Mouse (Mus musculus): Measurements from ENCODE around the gene Ywhaq. TPM values are rescaled to one million over a fixed set of nuclear protein-coding genes. Genes with fewer than 3 reads are reported as not detected.

Gene Ywhaq
- polyA plus RNA-seq (2014; fragmentation: Nextera tagmentation; extraction: Ambion mirVana): 785 and 857 TPM in 2 replicates

DNA sequence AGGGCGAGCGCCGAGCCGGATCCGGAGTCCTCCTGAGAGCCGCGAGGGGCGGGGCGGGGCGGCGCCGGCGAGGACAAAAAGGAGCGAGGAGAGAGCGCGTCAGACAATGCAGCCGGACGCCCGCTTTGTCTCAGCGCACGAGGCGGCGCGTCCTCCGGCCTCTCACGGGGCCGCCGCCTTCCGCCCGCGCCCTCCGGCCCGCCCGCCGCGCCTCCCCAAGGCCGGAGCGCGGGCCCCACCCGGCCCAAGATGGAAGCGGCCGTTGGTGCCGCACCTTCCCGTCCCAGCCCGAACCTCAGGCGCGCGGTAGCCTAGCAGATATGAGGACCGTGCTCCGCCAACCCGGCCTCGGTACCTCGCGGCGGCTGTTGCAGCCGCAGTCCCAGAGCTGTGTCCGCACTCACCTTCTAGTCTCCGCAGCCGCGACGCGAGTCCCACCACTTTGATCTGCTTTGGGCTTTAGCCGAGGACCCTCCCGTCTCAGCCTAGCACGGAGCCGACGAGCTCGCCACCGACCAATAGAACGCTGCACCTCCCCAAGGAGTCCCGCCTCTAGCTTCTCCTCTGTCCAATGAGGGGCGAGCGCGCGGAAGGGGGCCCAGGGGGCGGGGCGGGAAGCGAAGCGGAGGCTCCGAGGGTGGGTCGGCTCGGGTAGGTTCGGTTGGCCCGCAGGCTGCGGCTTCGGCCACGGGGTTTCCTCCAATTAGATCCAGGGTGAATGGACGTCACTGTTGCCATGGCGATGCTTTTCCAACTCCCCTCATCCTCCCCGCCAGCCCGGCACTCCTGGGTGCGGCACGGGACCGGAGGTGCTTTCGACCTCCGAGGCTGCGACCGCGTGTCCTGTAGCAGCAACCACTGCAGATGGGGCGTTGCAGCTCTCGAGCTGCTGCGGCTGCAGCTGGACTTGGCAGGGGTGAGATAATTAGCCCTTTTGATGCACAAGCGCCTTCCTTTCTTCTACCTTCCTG, at the start of gene Ywhaq:
TSS of gene Ywhaq (minus strand) at position 538 of the 971 bp plus-strand sequence.
- Histone ChIP-seq H3K9me3 (ENCODE audit: control insufficient read depth, low read length) (peaks cover 4% of the 10 kb centered on the region; the same call in 1 of the 2 replicates), H3K4me2 (replicated peaks; ENCODE audit: low read depth, low read length) (peak within 1 kb of the TSS; percentile 80), H3K9ac (ENCODE audit: low read depth, low read length) (peak within 1 kb of the TSS; percentile 98), H3K4me3 (ENCODE audit: low read length) (peak within 1 kb of the TSS; percentile 92), H3K36me3 (ENCODE audit: control insufficient read depth, insufficient read depth, low read length) (peaks cover 35% of the 10 kb centered on the region), H3K27me3 (ENCODE audit: control insufficient read depth, insufficient read depth, low read length) (no peaks in the 10 kb centered on the region), H3K4me1 (ENCODE audit: control insufficient read depth, insufficient read depth, low read length) (peaks cover 15% of the 10 kb centered on the region; the same call in 1 of the 2 replicates), H3K27ac (ENCODE audit: low read depth, low read length) (peak within 1 kb of the TSS; percentile 100)
- peak; percentile 99 for ATAC-seq (ENCODE audit: low FRiP score, low TSS enrichment)
- whole genome bisulfite sequencing: under 1% methylated on average over 74 of the region's 103 CpGs

DNA sequence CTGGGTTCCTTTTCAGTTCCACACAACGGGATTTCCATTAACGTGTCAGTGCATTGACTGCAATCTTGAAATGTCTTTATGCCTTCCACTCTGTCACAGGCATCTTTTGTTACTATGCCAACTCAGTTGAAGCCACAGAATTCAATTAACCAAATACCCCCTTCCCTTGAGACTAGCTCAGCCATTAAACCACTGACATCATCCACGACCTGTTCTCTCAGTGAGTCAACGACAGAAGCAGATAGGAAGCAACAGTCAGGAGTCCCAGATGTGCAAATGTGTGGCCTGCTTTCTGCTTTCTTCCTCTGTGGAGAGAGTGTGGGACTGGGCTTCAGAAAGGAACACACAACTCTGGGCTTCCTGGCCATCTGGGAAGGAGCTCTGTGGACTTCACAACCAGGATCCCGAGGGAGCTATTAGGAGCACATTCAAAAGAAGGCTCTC, 46.0 kb upstream of the Ywhaq start:
- no peak overlapping the region for H3K9ac ChIP-seq (ENCODE audit: low read depth, low read length)
- no peak overlapping the region for H3K4me3 ChIP-seq (ENCODE audit: low read length)
- ATAC-seq (ENCODE audit: low FRiP score, low TSS enrichment): no peak
- H3K36me3 ChIP-seq (ENCODE audit: control insufficient read depth, insufficient read depth, low read length): no peaks in the 10 kb centered on the region
- no peaks in the 10 kb centered on the region for H3K9me3 ChIP-seq (ENCODE audit: control insufficient read depth, low read length)
- 56% methylated on average over 5 of the region's 5 CpGs for WGBS
- H3K4me2 ChIP-seq (replicated peaks; ENCODE audit: low read depth, low read length): no peak overlapping the region
- H3K4me1 ChIP-seq (ENCODE audit: control insufficient read depth, insufficient read depth, low read length): no peaks in the 10 kb centered on the region
- H3K27me3 ChIP-seq (ENCODE audit: control insufficient read depth, insufficient read depth, low read length): no peaks in the 10 kb centered on the region
- no peak overlapping the region for H3K27ac ChIP-seq (ENCODE audit: low read depth, low read length)

DNA sequence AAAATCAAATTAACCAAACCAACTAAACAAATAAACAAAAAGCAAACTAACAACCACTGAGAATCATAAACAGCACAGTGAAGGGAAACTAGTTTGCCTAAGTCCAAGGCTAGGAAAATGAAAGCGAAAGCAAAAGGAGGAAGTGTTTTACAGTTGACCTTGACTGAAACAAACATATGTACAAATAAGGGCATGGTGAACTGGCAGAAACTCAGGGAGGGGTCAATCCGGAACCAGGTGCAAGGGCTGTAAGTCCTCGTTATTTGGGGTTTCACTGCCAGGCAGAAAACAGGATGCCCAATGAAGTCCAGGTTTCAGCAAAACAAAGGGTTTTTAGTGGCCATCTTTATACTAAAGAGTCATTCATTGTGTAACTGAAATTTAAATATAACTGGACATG, 45.2 kb upstream of the Ywhaq start:
- Histone ChIP-seq H3K9ac (ENCODE audit: low read depth, low read length) (no peak overlapping the region), H3K36me3 (ENCODE audit: control insufficient read depth, insufficient read depth, low read length) (no peaks in the 10 kb centered on the region), H3K27ac (ENCODE audit: low read depth, low read length) (no peak overlapping the region), H3K27me3 (ENCODE audit: control insufficient read depth, insufficient read depth, low read length) (no peaks in the 10 kb centered on the region), H3K4me2 (replicated peaks; ENCODE audit: low read depth, low read length) (no peak overlapping the region), H3K9me3 (ENCODE audit: control insufficient read depth, low read length) (no peaks in the 10 kb centered on the region), H3K4me3 (ENCODE audit: low read length) (no peak overlapping the region), H3K4me1 (ENCODE audit: control insufficient read depth, insufficient read depth, low read length) (no peaks in the 10 kb centered on the region)
- no peak for ATAC-seq (ENCODE audit: low FRiP score, low TSS enrichment)
- 75% methylated on average over 3 of the region's 3 CpGs for WGBS

DNA sequence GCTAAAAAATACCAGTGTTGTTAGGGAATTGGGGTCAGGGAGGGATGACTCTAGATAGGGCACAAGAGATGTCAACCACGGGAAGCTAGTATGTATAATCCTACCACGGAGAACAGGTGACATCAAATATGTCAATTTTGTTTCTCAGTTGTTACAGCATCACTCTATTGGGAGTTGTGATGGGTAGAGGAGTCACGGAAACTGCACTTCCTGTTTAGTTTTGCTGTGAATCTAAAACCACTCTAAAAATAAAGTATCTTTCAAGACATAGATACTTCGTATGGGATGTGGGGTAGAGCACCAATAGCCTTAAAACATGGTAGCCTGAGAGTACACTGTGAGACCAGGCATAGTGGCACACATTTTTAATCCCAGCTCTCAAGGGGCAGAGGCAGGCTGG, 42.2 kb upstream of the Ywhaq start:
- ATAC-seq (ENCODE audit: low FRiP score, low TSS enrichment): no peak
- no peaks in the 10 kb centered on the region for H3K9me3 ChIP-seq (ENCODE audit: control insufficient read depth, low read length)

DNA sequence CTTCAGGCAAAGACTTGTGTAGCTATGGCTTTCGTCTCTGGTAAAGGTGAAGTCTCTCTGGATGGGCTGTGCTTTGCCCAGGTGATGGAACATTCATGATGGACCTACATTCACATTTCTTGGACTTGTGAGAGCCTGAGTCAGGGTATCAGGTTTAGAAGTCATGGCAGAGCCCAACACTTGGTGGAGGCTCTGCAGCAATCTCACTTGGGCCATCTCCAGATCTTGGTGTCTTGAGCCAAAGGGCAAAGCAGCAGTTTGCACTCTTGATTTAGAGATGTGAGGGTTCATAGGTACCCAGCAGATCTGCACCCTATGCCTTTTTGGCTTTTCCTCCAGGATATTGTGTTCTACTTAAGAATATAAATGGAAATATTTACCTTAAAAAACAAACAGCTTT, 38.6 kb upstream of the Ywhaq start:
- no peak for ATAC-seq (ENCODE audit: low FRiP score, low TSS enrichment)
- no peak overlapping the region for H3K9ac ChIP-seq (ENCODE audit: low read depth, low read length)

More for the DNA sequence above, 42.2 kb upstream of the Ywhaq start:
- no peak overlapping the region for H3K4me3 ChIP-seq (ENCODE audit: low read length)
- no peaks in the 10 kb centered on the region for H3K27me3 ChIP-seq (ENCODE audit: control insufficient read depth, insufficient read depth, low read length)
- H3K27ac ChIP-seq (ENCODE audit: low read depth, low read length): no peak overlapping the region
- no peaks in the 10 kb centered on the region for H3K4me1 ChIP-seq (ENCODE audit: control insufficient read depth, insufficient read depth, low read length)
- no peak overlapping the region for H3K9ac ChIP-seq (ENCODE audit: low read depth, low read length)
- H3K36me3 ChIP-seq (ENCODE audit: control insufficient read depth, insufficient read depth, low read length): no peaks in the 10 kb centered on the region
- H3K4me2 ChIP-seq (replicated peaks; ENCODE audit: low read depth, low read length): no peak overlapping the region
- 85% methylated on average over 4 of the region's 4 CpGs for WGBS

DNA sequence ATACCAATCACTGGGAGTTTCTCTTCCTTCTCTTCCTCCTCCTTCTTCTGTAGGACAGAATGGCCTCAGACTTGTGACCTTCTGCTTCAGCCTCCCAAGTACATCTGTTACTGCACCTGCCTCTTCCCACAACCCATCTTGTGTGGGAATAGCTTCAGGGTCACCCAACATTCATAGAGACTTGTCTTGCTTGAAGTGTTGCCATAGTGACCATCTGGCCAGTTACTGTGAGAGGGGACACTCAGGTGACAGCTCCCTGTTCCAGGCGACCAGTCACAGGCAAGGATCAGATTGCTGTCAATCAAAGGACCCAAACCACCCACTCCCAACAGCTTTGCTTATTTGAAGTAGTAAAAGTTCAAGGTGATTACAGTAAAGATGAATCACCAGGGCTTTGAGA, 34.3 kb upstream of the Ywhaq start:
- H3K27ac ChIP-seq (ENCODE audit: low read depth, low read length): no peak overlapping the region
- H3K27me3 ChIP-seq (ENCODE audit: control insufficient read depth, insufficient read depth, low read length): no peaks in the 10 kb centered on the region
- no peaks in the 10 kb centered on the region for H3K9me3 ChIP-seq (ENCODE audit: control insufficient read depth, low read length)
- ATAC-seq (ENCODE audit: low FRiP score, low TSS enrichment): peak; percentile 78; the same call in 1 of the 2 replicates
- H3K4me3 ChIP-seq (ENCODE audit: low read length): no peak overlapping the region
- WGBS: 26% methylated on average over 1 of the region's 1 CpGs
- H3K4me2 ChIP-seq (replicated peaks; ENCODE audit: low read depth, low read length): no peak overlapping the region
- no peaks in the 10 kb centered on the region for H3K4me1 ChIP-seq (ENCODE audit: control insufficient read depth, insufficient read depth, low read length)
- no peaks in the 10 kb centered on the region for H3K36me3 ChIP-seq (ENCODE audit: control insufficient read depth, insufficient read depth, low read length)
- H3K9ac ChIP-seq (ENCODE audit: low read depth, low read length): no peak overlapping the region

More for the DNA sequence above, 38.6 kb upstream of the Ywhaq start:
- H3K36me3 ChIP-seq (ENCODE audit: control insufficient read depth, insufficient read depth, low read length): no peaks in the 10 kb centered on the region
- H3K4me1 ChIP-seq (ENCODE audit: control insufficient read depth, insufficient read depth, low read length): no peaks in the 10 kb centered on the region
- H3K9me3 ChIP-seq (ENCODE audit: control insufficient read depth, low read length): no peaks in the 10 kb centered on the region
- H3K4me3 ChIP-seq (ENCODE audit: low read length): no peak overlapping the region
- 89% methylated on average over 1 of the region's 1 CpGs for WGBS
- H3K4me2 ChIP-seq (replicated peaks; ENCODE audit: low read depth, low read length): no peak overlapping the region
- no peak overlapping the region for H3K27ac ChIP-seq (ENCODE audit: low read depth, low read length)
- no peaks in the 10 kb centered on the region for H3K27me3 ChIP-seq (ENCODE audit: control insufficient read depth, insufficient read depth, low read length)

DNA sequence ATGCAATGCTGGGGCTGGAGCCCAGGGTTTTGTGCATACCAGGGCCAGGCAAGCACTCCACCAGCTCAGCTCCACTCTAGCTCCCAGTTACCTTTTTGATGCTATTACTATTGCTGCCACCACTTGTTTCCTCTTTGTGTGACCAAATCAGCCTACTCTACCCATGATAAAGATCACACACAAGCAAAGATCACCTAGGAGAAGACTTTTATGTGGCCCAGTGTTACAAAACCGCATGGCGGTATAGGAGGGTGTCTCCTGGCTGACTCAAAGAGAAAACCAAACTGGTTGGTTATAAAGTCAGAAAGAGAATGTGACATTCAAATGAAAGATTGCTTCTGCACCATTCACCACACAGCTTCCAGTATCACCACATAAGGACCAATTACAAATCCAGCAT, 33.9 kb upstream of the Ywhaq start:
- WGBS: 83% methylated on average over 2 of the region's 2 CpGs
- no peaks in the 10 kb centered on the region for H3K36me3 ChIP-seq (ENCODE audit: control insufficient read depth, insufficient read depth, low read length)
- H3K27me3 ChIP-seq (ENCODE audit: control insufficient read depth, insufficient read depth, low read length): no peaks in the 10 kb centered on the region
- no peak for ATAC-seq (ENCODE audit: low FRiP score, low TSS enrichment)
- no peaks in the 10 kb centered on the region for H3K4me1 ChIP-seq (ENCODE audit: control insufficient read depth, insufficient read depth, low read length)
- no peak overlapping the region for H3K9ac ChIP-seq (ENCODE audit: low read depth, low read length)
- H3K9me3 ChIP-seq (ENCODE audit: control insufficient read depth, low read length): no peaks in the 10 kb centered on the region
- no peak overlapping the region for H3K4me3 ChIP-seq (ENCODE audit: low read length)
- H3K27ac ChIP-seq (ENCODE audit: low read depth, low read length): no peak overlapping the region
- H3K4me2 ChIP-seq (replicated peaks; ENCODE audit: low read depth, low read length): no peak overlapping the region

DNA sequence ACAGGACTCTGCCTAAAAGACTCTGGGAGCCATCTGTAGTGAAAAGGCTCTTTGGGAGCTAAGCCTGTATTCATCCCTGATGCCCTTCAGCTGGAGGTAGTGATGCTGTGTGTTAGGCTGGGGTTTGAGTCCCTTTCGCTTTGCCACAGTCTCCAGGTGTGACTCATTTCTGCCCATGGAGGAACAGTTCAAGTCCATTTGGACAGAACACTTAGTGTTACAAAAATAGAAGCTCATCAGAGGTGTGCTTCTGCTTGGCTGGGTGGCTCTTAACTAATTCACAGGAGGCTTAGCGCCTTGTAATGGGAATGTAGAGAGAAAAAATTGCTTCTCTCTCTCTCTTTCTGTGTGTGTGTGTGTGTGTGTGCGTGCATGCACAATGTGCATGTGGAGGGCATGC, 26.3 kb upstream of the Ywhaq start:
- Histone ChIP-seq H3K9ac (ENCODE audit: low read depth, low read length) (no peak overlapping the region), H3K27me3 (ENCODE audit: control insufficient read depth, insufficient read depth, low read length) (no peaks in the 10 kb centered on the region), H3K27ac (ENCODE audit: low read depth, low read length) (no peak overlapping the region), H3K4me1 (ENCODE audit: control insufficient read depth, insufficient read depth, low read length) (0 out of 2 replicates have a peak, but pooled peaks cover 3% of the 10 kb centered on the region), H3K4me2 (replicated peaks; ENCODE audit: low read depth, low read length) (no peak overlapping the region), H3K36me3 (ENCODE audit: control insufficient read depth, insufficient read depth, low read length) (no peaks in the 10 kb centered on the region), H3K4me3 (ENCODE audit: low read length) (no peak overlapping the region), H3K9me3 (ENCODE audit: control insufficient read depth, low read length) (no peaks in the 10 kb centered on the region)
- no peak for ATAC-seq (ENCODE audit: low FRiP score, low TSS enrichment)
- WGBS: 82% methylated on average over 3 of the region's 3 CpGs

DNA sequence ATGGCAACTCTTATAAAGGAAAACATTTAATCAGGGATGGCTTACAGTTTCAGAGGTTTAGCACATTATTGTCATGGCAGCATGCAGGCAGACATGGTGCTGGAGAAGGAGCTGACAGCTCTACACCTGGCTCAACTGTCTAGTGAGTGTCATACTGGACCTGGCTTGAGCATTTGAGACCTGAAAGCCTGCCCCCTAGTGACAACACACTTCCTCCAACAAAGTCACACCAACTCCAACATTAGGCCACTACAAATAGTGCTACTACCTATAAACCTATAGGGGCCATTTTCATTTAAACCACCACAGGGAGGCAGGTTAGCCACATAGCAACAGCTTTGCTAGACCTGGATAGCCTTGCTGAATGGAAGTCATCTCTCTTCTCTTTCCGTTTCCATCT, 24.4 kb upstream of the Ywhaq start:
- Histone ChIP-seq H3K36me3 (ENCODE audit: control insufficient read depth, insufficient read depth, low read length) (no peaks in the 10 kb centered on the region), H3K9me3 (ENCODE audit: control insufficient read depth, low read length) (no peaks in the 10 kb centered on the region), H3K27me3 (ENCODE audit: control insufficient read depth, insufficient read depth, low read length) (no peaks in the 10 kb centered on the region), H3K4me2 (replicated peaks; ENCODE audit: low read depth, low read length) (no peak overlapping the region), H3K4me1 (ENCODE audit: control insufficient read depth, insufficient read depth, low read length) (0 out of 2 replicates have a peak, but pooled peaks cover 3% of the 10 kb centered on the region), H3K27ac (ENCODE audit: low read depth, low read length) (no peak overlapping the region), H3K9ac (ENCODE audit: low read depth, low read length) (no peak overlapping the region), H3K4me3 (ENCODE audit: low read length) (no peak overlapping the region)
- no peak for ATAC-seq (ENCODE audit: low FRiP score, low TSS enrichment)
- 88% methylated on average over 1 of the region's 1 CpGs for WGBS
